Mouse (Mus musculus): ENCODE results near the gene Bglap3. TPM values are rescaled to one million over a fixed set of nuclear protein-coding genes. Genes with fewer than 3 reads are reported as not detected.

Gene Bglap3
- total and polyA plus RNA-seq, 3 experiments, result not detected

GRCm38 (mm10) chr3:88412636-88413035 is 40.1 kb upstream of the Bglap3 start:
- peaks cover 0 to 21% of the 10 kb centered on the region in 2 experiments; a peak in 3 of 4 replicates for H3K4me1 ChIP-seq (ENCODE audit: control insufficient read depth in 1 of 2, insufficient read depth in 2 of 2, low read length in 2 of 2)
- no peaks in the 10 kb centered on the region for H3K27me3 ChIP-seq (ENCODE audit: control insufficient read depth in 1 of 2, insufficient read depth in 2 of 2, low read length in 2 of 2)
- no peak overlapping the region for H3K9ac ChIP-seq (ENCODE audit: control insufficient read depth, low read depth, low read length, poor library complexity, severe bottlenecking)
- H3K79me2 ChIP-seq (ENCODE audit: control insufficient read depth, insufficient read depth, low read length, poor library complexity), result peaks cover 18% of the 10 kb centered on the region
- no peak overlapping the region for H3K4me3 ChIP-seq (ENCODE audit: control insufficient read depth in 1 of 2, insufficient read depth in 1 of 2, low read depth in 2 of 2, low read length in 2 of 2)
- DNase-seq (ENCODE audit: low read depth, low spot score), result no peak
- H3K27ac ChIP-seq (ENCODE audit: control insufficient read depth, low read depth, low read length), result no peak overlapping the region
- H3K36me3 ChIP-seq (ENCODE audit: control insufficient read depth in 1 of 2, insufficient read depth in 2 of 2, low read length in 2 of 2), result peaks cover 7 to 15% of the 10 kb centered on the region in 2 experiments; a peak in 3 of 4 replicates
- no peaks in the 10 kb centered on the region for H3K9me3 ChIP-seq (replicated peaks; ENCODE audit: insufficient read depth, low read length)
- TF ChIP-seq EP300 (IDR thresholded peaks at IDR 0.05; ENCODE audit: low read depth in 1 of 2, low read length in 2 of 2) (no peak), ZMIZ1 (IDR thresholded peaks at IDR 0.05; ENCODE audit: low read depth, low read length) (no peak), USF1 (IDR thresholded peaks at IDR 0.05; ENCODE audit: low read depth, low read length) (no peak), MYC (IDR thresholded peaks at IDR 0.05; ENCODE audit: low read depth, low read length) (no peak)

GRCm38 (mm10) chr3:88411681-88412080 is 39.1 kb upstream of the Bglap3 start:
- TF ChIP-seq GATA1 (IDR thresholded peaks at IDR 0.05; ENCODE audit: low read depth, low read length), result 0 out of 2 replicates have a peak, but pooled peaks have one; percentile 29
- peak; percentile 62 for TF ChIP-seq TAL1 (IDR thresholded peaks at IDR 0.05; ENCODE audit: low read length)
- TF ChIP-seq CHD2 (IDR thresholded peaks at IDR 0.05; ENCODE audit: low read length), result no peak
- H3K4me3 ChIP-seq (ENCODE audit: control insufficient read depth in 1 of 2, insufficient read depth in 1 of 2, low read depth in 2 of 2, low read length in 2 of 2), result no peak overlapping the region
- H3K27ac ChIP-seq (ENCODE audit: control insufficient read depth, low read depth, low read length), result no peak overlapping the region
- H3K9me3 ChIP-seq (replicated peaks; ENCODE audit: insufficient read depth, low read length), result no peaks in the 10 kb centered on the region
- H3K36me3 ChIP-seq (ENCODE audit: control insufficient read depth in 1 of 2, insufficient read depth in 2 of 2, low read length in 2 of 2), result peaks cover 5 to 15% of the 10 kb centered on the region in 2 experiments; a peak in 3 of 4 replicates
- H3K9ac ChIP-seq (ENCODE audit: control insufficient read depth, low read depth, low read length, poor library complexity, severe bottlenecking), result no peak overlapping the region
- H3K79me2 ChIP-seq (ENCODE audit: control insufficient read depth, insufficient read depth, low read length, poor library complexity), result peaks cover 20% of the 10 kb centered on the region
- DNase-seq (ENCODE audit: low read depth, low spot score), result no peak
- H3K4me1 ChIP-seq (ENCODE audit: control insufficient read depth in 1 of 2, insufficient read depth in 2 of 2, low read length in 2 of 2), result peaks cover 0 to 26% of the 10 kb centered on the region in 2 experiments; a peak in 3 of 4 replicates
- no peaks in the 10 kb centered on the region for H3K27me3 ChIP-seq (ENCODE audit: control insufficient read depth in 1 of 2, insufficient read depth in 2 of 2, low read length in 2 of 2)

GRCm38 (mm10) chr3:88410645-88411031 is 38.1 kb upstream of the Bglap3 start:
- Histone ChIP-seq H3K27ac (ENCODE audit: control insufficient read depth, low read depth, low read length) (peak overlapping the region; percentile 84), H3K36me3 (ENCODE audit: control insufficient read depth in 1 of 2, insufficient read depth in 2 of 2, low read length in 2 of 2) (peaks cover 0 to 15% of the 10 kb centered on the region in 2 experiments; a peak in 3 of 4 replicates), H3K9me3 (replicated peaks; ENCODE audit: insufficient read depth, low read length) (no peaks in the 10 kb centered on the region), H3K9ac (ENCODE audit: control insufficient read depth, low read depth, low read length, poor library complexity, severe bottlenecking) (peak overlapping the region; percentile 95), H3K27me3 (ENCODE audit: control insufficient read depth in 1 of 2, insufficient read depth in 2 of 2, low read length in 2 of 2) (no peaks in the 10 kb centered on the region), H3K79me2 (ENCODE audit: control insufficient read depth, insufficient read depth, low read length, poor library complexity) (peaks cover 26% of the 10 kb centered on the region), H3K4me3 (ENCODE audit: control insufficient read depth in 1 of 2, insufficient read depth in 1 of 2, low read depth in 2 of 2, low read length in 2 of 2) (peak overlapping the region; percentile 55 to 87), H3K4me1 (ENCODE audit: control insufficient read depth in 1 of 2, insufficient read depth in 2 of 2, low read length in 2 of 2) (peaks cover 0 to 26% of the 10 kb centered on the region in 2 experiments; a peak in 3 of 4 replicates)
- DNase-seq (ENCODE audit: low read depth, low spot score), result no peak
- no peak for TF ChIP-seq ZKSCAN1 (IDR thresholded peaks at IDR 0.05; ENCODE audit: low read depth, low read length)
- peak; percentile 28; the same call in 1 of the 2 replicates for TF ChIP-seq CHD1 (IDR thresholded peaks at IDR 0.05; ENCODE audit: low read depth, low read length)
